Mouse (Mus musculus): ENCODE measurements around the gene Kctd2.

The Kctd2 gene

DNA sequence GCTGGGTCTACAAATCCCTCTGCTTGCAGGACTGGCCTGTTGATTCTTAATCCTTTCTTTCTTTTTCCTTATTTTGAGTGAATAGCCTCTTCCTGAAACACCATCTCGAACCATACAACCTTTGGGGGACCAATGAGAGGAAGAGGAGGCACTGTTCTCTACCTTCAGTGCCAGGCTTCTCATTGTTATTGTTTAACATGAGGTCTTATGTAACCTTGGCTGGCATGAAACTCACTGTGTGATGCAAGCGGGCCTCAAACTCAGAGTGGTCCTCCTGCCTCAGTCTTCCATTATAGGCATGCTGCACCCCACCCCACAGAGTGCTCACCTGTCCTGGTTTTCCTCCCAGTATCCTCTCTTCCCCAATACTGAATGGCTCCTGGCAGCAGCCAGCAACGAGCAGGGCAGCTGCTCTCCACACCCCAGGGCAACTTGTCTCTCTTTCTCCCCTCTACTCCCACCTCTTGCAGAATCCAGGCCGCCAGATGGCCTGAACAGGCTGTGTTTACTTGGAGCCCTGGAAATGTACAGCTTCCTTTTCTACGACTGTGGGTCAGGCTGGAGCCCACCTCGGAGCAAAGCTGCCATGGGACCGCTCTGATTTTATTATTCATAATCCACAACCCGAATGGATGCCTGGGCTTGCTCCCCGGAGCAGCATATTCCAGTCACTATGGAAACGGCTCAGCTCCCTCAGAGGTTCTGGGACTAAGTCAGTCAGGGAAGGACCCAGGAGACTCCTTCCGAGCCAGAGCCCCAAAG lies 19.1 kb upstream of the Kctd2 start:
- peak; percentile 80 to 84 for DNase-seq

DNA sequence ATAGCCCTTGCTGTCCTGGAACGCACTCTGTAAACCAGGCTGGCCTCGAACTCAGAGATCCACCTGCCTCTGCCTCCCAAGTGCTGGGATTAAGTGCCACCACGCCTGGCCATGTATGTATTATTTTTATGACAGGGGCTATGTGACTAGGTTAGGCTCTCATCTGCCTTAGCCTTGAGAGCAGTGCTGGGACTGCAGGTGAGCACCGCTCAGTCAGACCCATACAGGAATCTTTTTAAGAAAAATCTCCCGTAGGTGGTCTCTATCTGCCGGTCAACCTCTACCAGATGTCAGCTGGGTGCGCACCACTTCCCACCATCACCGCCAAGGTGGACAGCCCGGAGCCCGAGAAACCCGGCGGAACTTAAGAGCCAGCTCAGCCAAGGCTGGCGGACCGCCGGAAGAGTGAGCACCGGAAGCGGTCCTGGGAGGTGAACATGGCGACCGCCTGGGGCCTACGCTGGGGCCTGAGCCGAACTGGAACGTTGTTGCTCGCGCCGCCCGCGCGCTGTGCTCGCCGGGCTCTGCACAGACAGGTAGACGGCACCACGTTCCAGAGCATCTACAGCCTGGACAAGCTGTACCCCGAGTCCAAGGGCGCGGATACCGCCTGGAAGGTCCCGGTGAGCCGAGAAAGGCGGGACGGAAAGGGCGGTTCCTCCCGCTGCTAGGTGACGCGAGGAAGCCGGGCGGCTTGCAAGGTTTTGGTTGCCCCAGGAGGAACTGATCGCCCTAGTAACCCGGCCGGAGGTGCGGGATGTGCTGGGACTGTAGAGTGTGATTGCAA lies 16.4 kb upstream of the Kctd2 start, which contains the start of gene Mrpl58:
TSS of gene Mrpl58 (plus strand) at position 415 of the 787 bp plus-strand sequence.
- peak; percentile 93 to 94 for DNase-seq

DNA sequence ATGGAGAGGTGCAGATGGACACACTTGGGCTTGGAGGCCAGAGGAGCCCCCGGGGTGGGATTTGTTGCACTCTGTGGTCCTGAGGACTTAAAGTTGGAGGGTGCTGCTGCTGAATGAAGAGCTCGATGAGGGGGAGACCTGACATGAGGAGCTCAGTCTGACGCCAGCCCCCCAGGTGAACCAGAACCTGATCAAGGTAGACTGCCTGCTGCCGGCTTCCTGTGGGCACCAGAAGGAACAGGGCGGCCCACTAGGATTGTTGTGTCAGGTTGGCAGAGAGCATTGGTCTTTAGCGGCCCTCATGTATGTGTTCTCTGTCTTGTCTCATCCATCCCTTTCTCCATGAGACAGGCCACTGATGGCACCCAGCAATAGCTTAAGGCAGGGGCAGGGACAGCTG lies 14.2 kb upstream of the Kctd2 start:
- no peak for DNase-seq

DNA sequence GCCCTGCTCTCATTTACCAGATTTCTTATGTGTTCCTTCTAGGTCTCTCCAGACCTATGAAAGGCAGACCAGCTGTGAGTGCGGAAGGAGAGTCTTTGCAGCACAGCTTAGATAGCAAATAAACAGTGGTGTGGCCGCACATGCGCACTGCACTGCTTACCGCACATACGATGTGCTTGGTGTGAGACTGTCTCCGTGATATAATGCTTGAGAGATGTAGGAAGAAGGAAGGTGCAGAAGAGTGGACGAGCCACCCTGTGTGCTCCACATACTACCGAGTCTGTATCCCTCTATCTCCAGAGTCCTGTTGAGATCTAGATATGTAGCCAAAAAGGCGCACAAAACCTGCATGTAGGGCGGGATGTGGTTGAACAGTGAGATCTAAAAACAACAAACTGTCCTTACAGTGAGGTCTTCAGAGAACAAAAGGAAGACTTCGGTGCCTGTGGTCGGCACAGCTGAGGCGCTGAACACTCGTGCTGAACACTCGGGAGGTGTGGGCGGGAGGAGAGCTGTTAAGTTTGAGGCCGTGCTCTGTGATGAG lies 13.0 kb upstream of the Kctd2 start:
- DNase-seq = no peak

DNA sequence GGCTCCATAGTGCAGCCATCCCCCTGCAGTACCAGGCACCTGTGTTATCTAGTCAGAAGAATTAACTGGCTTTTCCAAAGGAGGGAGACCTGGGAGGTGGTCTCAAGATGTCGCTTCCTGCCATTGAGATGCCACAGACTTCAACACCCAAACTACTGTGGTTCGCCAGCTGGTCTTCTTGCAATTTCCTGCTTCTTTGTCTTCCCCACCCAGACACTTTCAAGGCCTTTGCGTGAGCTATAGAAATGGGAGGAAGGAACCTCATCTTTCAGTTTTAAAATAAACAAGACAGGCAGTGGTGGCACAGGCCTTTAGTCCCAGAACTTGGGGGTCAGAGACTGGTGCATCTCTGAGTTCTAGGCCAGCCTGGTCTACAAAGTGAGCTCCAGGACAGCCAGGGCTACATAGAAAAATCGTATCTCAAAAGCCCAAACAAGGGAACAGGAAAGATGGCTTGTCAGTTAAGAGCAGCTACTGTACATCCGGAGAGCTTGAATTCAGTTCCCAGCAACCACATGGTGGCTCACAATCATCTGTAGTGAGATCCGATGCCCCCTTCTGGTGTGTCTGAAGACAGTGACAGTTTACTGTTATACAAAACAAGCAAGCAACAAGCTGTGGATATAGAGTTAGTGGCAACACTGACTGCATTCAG lies 11.5 kb upstream of the Kctd2 start:
- no peak for DNase-seq

DNA sequence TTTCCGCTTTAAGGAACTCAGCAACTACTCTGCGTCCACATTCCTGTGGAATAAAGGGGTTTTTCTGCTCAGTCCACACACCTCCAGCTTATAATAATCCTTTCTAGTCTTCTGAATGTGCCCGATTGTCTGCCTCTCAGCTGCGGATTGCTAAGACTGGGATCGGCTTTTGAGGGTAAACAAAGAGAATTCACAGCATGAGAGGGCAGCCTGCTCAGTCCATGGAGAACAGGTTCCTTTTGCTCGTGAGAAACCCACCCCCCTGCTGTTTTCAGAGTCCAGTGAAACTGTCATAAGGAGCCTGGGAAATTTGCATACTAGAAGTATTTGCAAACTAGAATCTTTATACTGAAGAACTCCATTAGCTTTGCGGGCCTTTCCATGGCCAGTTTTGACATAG lies 10.4 kb upstream of the Kctd2 start:
- no peak for DNase-seq

DNA sequence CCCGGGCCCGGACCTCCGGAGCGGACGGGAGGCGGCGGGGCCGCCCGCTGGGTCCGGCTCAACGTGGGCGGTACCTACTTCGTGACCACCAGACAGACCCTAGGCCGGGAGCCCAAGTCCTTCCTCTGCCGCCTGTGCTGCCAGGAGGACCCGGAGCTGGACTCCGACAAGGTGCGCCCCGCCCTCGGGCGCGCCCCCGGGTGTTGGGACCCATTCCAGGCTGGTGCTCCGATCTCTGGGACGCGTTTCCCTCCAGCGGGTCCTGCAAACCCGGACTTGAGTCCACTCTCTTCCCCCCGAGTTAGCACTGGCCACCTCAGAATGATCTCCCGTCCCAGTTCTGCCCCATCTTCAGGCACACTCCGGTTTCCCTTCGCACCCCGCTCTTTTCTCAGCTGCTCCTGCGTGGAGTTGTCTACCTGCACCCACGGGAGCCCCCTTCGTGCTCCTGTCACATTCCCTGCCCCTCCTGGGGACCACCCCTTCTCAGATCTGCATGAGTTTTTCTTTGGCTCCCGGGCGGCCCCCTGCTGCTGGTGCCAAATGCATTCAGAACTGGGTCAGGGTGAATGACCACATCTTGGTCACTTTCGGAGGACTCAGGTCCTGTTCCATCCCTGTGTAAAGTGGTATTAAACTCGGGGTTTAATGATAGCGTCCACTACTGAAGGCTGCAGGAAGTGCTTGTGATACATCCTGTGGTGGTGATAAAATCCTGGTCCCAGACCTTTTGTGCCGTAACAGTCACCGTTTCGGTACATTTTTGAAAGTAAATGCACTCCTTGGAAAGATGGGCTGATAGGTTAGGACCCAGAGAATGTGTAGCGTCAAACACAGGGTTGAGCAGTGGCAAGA lies 635 bp downstream of the Kctd2 start:
- peak; percentile 74 to 82 for DNase-seq

DNA sequence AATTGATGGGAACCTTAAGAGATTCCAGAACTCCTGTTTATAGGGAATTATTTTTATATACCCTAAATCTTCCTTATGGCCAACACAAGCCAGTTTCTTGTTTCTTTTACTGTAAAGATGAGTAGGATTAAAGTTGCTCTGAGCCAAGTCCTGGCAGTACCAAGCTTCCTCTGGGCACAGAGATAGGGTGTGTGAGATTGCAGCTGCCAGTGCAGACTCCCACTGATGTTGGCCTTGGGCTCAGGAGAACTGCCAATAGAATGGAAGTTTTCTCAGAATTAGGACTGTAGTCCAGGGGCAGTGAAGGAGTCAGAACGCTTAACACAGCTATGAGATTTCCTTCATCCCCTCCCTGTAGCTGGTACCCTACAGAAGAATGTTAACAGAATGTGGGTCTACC lies 1.4 kb downstream of the Kctd2 start:
- no peak for DNase-seq

DNA sequence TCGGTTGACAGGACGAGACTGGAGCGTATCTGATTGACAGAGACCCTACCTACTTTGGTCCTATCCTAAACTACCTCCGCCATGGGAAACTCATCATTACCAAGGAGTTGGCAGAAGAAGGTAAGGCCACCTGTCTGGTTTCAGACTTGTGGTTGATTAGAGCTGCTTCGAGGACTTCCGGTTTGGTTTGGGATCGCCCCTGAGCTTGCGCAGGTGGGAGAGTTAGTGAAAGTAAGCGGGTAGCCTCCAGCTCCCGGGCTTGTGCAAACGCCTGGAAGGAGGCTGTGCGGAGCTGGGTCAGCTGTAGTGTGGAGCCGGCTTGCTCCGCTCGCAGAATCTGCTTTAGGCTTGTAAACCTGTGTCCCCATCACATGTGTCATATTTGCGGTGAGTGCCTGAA lies 2.0 kb downstream of the Kctd2 start:
- peak; percentile 30 to 41 for DNase-seq

DNA sequence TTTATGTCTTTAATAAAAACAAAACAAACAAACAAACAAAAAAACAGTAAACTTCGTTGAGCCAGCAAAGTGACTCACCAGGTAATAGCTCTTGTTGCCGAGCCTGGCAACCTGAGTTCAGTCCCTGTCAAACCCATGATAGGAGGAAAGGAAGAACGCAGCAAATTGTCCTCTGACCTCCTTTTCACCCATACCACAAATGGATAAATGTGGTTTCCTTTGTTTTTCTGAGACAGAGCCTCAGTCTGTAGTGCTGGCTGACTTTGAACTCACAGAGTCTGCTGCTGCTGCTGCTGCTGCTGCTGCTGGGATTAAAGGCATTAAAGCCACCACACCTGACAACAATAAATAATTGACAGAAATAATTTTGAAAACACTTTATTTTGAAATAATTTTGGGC lies 3.2 kb downstream of the Kctd2 start:
- no peak for DNase-seq

DNA sequence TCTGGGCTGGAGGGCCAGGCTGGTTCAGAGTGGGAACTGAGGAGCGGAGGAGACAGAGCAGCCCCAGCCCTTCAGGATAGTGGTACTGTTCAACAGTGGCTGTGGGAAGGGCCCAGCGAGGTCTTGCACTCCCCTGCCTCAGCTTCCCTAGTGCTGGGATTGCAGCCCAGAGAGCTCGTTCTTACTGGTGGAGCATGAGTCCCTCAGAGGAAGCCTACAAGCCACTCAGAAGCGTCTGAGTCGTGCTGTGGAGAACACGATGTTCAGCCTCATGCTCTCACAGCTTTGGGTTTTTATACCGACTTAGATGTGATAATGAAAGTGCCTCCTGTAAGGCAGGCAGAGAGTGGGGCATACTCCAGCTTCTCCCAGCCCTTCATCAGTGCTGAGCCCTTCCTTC lies 4.7 kb downstream of the Kctd2 start:
- DNase-seq = no peak

DNA sequence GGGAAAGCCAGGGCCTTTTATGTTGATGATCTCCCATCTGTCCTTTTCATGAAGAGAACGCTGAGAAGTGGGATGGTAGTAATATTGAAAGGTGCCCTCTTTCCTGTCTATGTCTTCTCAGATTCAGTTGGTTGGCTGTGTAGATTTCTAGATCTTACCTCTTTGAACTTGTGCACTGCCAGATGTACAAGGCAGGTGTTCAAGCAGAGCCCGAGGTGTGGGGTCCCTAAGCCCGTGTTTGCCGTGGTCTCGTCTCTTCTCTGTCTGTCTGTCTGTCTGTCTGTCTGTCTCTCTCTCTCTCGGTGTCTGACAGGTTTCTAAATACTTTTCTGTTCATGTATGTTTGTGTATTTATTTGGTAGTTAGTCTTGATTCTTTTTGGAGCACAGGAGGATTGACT lies 5.7 kb downstream of the Kctd2 start:
- DNase-seq = no peak

DNA sequence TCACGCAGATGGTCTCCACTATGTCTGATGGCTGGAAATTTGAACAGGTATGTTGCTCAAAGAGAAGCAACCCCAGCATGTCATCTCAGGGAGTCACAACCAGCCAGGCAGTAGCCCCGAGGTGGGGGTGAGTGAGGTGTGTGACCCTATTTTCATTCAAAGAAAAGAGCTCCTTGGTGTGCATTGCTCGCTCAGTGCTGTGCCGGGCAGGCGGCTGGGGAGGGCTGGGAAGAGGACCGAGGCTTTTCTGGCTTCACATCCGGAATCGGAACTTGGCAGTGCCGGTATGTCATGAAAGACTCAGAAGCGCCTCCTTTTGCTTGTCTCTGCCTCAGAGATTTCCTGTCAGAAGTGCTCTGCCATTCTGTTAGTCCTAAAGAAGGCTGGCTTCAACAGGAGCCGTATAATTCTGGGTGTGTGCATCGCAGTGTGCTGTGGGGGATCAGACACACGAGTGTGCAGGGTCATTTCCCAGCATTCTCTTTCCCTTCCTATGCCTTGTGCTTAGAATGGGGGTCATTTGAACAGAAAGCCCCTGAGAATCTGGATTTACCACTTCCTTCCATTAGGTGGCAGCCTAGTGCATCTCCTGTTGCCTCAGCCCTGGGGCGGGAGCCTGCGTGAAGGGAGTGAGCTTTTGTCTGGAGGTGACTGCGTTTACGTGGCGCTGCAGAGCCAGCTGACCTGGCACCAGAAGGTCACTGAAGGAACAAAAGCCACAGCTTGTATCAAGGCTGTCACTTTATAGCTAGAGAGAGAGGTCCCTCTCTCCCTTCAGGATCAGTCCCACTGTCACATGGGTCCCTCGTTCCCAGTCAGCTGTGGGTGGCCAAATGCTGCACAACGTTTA lies 7.8 kb downstream of the Kctd2 start:
- peak; percentile 77 to 85 for DNase-seq

DNA sequence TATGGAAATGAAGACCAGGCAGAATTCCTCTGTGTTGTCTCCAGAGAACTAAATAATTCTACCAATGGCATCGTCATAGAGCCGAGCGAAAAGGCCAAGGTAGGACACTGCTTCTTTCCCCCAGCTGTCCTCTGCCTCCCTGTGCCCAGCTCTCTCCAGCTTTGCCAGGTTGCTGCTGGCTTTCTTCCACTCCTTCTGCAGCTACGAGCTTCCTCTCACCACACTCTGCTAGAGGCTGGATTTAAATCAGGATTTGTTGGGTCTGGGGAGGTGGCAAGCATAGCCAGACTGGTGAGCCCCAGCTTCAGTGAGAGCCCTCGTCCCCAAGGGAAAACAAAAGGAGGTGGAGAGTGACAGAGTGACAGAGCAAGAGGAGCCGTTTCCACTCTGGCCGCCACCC lies 9.4 kb downstream of the Kctd2 start:
- DNase-seq = peak; percentile 55 to 62

DNA sequence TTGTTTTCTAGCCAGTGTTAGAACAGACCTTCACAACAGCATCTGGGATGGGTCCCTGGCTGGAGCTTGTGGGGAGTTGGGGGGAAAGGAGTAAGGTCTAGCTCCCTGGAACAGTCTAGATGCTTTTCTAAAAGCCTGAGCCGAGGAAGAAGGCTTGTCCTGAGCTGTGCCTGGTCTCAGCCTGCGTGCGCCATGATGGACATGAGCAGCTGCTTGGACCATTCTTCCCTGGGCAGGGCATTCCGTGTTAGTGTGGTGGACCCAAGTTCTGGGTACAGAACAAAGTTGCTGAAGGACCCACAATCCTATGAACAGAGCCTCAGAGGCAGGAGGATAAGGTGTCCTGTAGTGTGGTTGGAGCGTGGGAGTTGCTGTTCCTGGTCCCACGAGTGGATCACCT lies 10.6 kb downstream of the Kctd2 start:
- DNase-seq = no peak

DNA sequence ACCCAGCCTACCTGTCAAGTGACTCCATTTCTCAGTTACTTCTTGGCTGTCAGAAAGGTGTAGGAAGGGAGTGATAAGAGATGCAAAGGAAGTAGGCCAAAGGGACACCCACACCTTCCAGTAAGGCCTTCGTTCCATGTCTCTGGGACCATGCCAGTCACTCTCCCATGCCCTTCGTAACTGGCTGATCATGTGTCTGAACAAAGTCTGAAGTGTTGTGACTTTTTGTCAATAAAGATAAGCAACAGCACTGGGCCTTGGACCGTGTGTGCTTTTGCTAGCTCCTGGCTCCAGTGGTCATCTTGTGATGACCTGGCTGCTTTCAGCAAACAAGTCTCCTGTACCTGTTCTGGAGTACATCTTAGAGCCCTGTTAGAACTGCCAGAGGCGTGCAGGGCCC lies 12.9 kb downstream of the Kctd2 start:
- DNase-seq = no peak

DNA sequence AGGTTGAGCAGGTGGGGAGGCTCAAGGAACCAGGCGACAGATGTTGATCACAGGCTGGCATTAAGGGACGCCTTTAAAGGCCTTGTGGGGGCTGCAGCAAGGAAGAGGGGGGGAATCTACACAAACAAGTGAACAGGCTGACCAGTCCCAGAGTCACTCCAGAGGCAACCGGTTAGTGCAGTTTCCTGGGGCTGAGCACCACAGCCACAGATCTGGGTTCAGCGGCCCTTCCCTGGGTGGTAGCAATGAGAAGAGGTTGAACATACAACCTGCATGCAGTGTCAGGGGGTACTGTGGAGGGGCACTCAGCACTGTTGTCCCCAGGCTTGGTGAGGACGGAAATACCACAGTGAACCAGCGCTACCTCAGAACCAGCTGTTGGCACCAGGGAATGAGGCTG lies 13.4 kb downstream of the Kctd2 start:
- DNase-seq = no peak

DNA sequence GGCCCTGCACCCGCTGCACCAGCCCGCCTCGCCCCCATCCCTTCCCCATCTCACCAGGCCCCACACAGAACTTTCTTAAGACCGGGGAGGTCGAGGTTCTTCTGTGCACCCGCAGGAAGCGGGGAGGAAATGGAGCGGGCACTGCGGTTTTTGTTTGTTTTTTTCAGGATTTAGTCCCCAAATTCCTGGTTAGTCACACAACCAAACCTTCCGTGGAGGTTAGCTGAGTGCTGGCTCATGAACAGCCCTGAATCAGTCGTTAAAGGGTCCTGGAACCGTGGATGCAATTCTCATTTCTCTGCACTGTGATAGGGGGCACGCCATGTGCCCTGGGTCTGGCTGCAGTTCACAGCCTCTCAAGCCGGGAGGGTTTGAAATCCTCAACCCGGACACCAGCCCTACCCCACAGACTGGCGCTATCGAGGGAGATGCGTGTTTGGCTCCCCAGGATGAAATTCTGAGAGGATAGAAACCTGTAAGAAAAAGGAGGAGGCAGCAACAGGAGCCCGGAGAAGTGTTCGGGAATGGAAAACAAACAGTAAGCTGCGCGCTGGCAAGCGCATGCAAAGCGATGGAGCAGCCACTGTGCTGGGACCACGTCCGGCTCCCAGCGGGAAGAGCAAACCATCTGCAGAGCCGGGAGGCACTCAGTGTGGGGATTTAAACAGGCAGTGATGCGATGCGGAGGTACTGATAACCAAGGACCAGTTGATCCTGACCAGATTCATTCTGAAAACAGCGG lies 15.8 kb downstream of the Kctd2 start:
- DNase-seq = peak; percentile 83 to 85

DNA sequence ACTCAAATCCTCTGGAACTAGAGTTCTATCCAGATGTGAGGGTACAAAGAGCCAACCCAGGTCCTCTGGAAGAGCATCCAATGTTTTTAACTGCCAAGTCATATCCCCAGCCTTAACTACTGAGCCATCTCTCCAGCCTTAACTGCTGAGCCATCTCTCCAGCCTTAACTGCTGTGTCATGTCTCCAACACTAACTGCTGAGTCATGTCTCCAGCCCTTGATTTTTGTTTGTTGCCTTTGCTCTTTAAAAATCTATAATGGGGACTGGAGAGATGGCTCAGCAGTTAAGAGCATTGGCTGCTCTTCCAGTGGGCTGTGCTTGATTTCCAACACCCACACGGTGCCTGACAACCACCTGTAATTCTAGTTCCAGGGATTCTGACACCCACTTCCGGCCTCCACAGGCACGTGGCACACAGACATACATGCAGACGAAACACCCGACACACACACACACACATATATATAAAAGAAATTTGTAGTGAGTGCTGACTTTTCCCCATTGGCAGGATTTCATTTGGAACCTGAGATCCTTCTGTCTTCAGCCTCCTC lies 17.7 kb downstream of the Kctd2 start:
- DNase-seq = no peak

DNA sequence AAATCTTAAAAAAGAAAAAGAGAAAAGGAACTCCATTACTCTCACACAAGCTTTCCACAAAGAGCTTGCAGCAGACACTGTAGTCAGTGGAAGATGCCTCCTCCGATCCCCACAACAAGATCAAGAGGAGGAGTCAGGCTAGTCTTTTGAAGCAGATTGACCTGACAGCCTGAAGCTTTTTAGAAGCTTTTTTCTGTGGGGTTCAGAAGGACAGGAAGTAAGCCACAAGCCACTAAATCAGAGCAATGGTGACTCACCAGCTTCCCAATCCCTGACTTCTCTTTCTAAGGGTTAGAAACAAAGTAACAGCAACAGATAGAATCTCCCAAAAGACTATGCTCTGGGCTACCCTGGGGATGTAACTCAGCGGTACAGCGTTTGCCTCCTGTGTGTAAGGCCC lies 19.4 kb downstream of the Kctd2 start:
- DNase-seq = no peak
